Mouse (Mus musculus): ENCODE data around the gene Mog. TPM values are rescaled to one million over a fixed set of nuclear protein-coding genes. Genes with fewer than 3 reads are reported as not detected.

Mog gene
- polyA plus RNA-seq, 1 experiment from 2014 or later: 2.9 TPM

DNA sequence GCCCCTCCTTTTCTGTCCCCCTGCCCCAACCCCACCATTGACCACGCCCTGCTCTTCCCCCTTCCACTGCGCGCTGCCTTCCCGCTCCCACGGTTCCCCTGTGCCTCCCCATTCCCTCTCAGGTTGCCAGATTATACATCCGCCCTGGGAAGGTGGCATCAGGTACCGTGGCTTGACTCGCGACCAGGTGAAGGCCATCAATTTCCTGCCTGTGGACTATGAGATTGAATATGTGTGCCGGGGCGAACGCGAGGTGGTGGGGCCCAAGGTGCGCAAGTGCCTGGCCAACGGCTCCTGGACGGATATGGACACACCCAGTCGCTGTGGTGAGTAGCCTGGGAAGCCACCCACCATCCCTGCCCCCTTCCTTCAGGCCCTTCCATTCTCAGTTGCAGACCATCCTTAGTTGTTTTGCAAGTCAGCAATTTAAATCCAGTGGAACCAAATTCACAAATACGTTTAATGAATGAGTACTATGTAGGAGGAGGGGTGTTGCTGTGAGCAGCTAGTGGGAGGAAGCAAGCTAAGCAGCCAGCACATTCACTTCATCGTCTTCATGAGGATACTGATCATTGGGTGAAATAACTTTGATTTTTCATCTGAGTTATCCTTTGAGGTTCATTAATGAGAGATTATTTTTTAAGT lies 24.3 kb upstream of the Mog start:
- H3K27ac ChIP-seq (ENCODE audit: low read length): peak overlapping the region; percentile 94
- H3K4me3 ChIP-seq (replicated peaks; ENCODE audit: low read length): peak overlapping the region; percentile 89
- H3K36me3 ChIP-seq (ENCODE audit: control insufficient read depth, insufficient read depth): no peaks in the 10 kb centered on the region
- H3K4me2 ChIP-seq (ENCODE audit: low read length): peak overlapping the region; percentile 81
- 17% methylated on average over 19 of the region's 19 CpGs for WGBS
- no peaks in the 10 kb centered on the region for H3K9me3 ChIP-seq (ENCODE audit: control insufficient read depth, low read length)
- H3K27me3 ChIP-seq (replicated peaks; ENCODE audit: control insufficient read depth, insufficient read depth, low read length): no peaks in the 10 kb centered on the region
- no peak for ATAC-seq
- H3K9ac ChIP-seq (replicated peaks; ENCODE audit: low read depth, low read length): peak overlapping the region; percentile 98
- peaks cover 47% of the 10 kb centered on the region for H3K4me1 ChIP-seq (replicated peaks; ENCODE audit: control insufficient read depth, insufficient read depth, low read length)

DNA sequence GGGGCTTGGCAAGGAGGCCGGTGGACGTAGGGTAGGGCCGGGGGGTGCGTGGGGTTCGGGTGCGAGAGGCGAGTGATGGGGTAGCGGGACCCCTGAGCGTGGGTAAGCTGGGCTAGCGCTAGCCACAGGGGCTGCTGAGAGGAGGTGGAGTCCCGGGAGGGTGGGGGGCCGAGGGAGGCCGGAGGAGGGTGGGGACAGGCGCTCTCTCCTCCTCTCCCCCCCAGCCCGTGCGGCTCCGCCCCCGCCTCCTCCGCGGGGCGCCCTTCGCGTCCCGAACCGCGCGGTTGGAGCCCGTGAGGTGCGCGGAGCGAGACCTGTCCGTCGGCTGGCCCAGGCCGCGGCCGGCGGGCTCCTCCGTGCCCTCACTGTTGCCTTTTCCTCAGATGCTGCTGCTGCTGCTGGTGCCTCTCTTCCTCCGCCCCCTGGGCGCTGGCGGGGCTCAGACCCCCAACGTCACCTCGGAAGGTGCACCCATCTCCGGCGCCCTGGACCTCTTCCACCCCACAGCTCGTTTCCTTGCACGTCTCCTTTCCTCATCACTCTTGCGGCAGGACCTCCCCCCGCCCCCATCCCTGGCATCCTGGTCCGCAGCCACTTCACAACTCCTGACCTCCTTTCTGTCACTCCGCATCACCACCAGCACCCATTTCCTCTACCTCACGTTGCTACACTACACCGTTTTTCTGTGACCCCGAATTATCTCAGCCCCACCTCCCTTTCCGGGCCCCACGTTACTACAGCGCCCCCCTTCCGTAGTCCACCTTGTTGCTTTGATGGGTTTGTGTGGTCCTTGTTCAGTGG lies 23.3 kb upstream of the Mog start:
- no peaks in the 10 kb centered on the region for H3K9me3 ChIP-seq (ENCODE audit: control insufficient read depth, low read length)
- no peaks in the 10 kb centered on the region for H3K27me3 ChIP-seq (replicated peaks; ENCODE audit: control insufficient read depth, insufficient read depth, low read length)
- H3K4me1 ChIP-seq (replicated peaks; ENCODE audit: control insufficient read depth, insufficient read depth, low read length): peaks cover 38% of the 10 kb centered on the region
- H3K4me3 ChIP-seq (replicated peaks; ENCODE audit: low read length): peak overlapping the region; percentile 89
- no peaks in the 10 kb centered on the region for H3K36me3 ChIP-seq (ENCODE audit: control insufficient read depth, insufficient read depth)
- H3K4me2 ChIP-seq (ENCODE audit: low read length): peak overlapping the region; percentile 81
- H3K27ac ChIP-seq (ENCODE audit: low read length): peak overlapping the region; percentile 94
- under 1% methylated on average over 53 of the region's 58 CpGs for WGBS
- H3K9ac ChIP-seq (replicated peaks; ENCODE audit: low read depth, low read length): peak overlapping the region; percentile 98
- peak; percentile 64 for ATAC-seq

DNA sequence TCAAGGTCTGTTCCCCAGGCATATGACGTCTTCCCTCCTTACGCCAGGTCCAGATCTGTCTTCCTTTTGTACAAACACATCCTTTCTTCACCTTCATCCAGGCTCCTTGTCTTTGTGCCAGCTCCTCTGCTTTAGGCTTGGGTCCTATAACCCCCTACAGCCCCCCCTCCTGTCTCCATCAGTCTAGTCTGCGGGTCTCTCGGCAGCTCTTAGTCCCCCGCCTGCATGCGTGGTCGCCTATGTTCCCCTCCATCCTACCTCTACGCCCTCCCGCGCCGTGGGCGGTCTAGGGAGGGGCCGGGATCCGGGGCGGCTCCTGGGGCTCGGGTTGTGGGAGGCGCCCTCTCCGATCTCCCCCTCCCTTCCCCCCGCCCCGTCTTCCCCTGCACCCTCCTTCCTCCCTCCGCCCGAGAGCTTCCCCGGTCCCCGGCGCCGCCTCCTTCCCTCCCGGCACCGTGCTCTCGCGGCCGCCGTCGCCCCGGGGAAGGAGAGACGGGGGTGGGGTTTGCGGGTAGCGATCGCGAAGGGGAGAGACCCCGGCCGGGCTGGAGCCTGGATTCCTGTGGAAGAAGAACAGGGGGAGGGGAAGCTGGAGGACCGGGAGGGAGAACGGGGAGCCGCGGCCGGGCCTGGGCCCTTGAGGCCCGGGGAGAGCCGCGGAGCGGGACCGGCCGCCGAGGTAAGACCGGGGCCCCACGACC lies 22.6 kb upstream of the Mog start, which contains the start of gene Gabbr1:
Gabbr1 (plus strand) TSS at position 356 of the 701 bp plus-strand sequence.
- H3K4me1 ChIP-seq (replicated peaks; ENCODE audit: control insufficient read depth, insufficient read depth, low read length): peaks cover 33% of the 10 kb centered on the region
- WGBS: under 1% methylated on average over 44 of the region's 55 CpGs

DNA sequence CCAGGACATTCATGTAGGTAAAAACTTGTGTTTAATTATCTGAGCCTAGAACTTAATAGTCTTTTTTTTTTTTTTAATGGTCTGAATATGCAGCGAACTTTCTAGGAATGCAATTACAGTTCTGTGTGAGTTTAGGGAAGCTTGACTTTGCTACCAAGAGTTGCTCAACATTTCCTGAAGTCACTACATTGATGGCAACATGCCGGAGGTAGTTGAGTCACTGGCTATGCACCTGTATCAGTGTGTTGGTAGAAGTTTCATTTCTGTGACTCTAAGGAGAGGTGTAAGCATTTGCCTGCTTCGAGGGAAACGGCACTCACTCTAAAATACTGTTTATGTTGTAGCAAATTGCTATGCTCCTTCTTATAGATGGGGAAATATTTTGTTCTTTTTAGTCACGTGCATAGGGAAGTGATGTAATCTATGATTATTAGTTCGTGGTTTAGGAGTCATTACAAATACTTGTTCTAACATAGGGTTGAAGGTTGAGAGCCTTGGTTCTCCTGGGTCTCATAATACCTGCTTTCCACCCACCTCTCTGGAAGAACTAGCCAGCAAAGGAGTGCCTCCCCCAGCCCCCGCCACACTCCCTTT lies 21.6 kb upstream of the Mog start:
- 70% methylated on average over 7 of the region's 7 CpGs for WGBS
- ATAC-seq: no peak
- H3K27ac ChIP-seq (ENCODE audit: low read length): peak overlapping the region; percentile 94
- H3K9ac ChIP-seq (replicated peaks; ENCODE audit: low read depth, low read length): peak overlapping the region; percentile 98
- H3K4me3 ChIP-seq (replicated peaks; ENCODE audit: low read length): peak overlapping the region; percentile 89
- H3K27me3 ChIP-seq (replicated peaks; ENCODE audit: control insufficient read depth, insufficient read depth, low read length): no peaks in the 10 kb centered on the region
- H3K9me3 ChIP-seq (ENCODE audit: control insufficient read depth, low read length): no peaks in the 10 kb centered on the region
- peak overlapping the region; percentile 81 for H3K4me2 ChIP-seq (ENCODE audit: low read length)
- peaks cover 28% of the 10 kb centered on the region for H3K4me1 ChIP-seq (replicated peaks; ENCODE audit: control insufficient read depth, insufficient read depth, low read length)
- H3K36me3 ChIP-seq (ENCODE audit: control insufficient read depth, insufficient read depth): no peaks in the 10 kb centered on the region

More for the DNA sequence above, 22.6 kb upstream of the Mog start, which contains the start of gene Gabbr1:
- Histone ChIP-seq H3K9ac (replicated peaks; ENCODE audit: low read depth, low read length) (peak within 1 kb of the TSS; percentile 98), H3K36me3 (ENCODE audit: control insufficient read depth, insufficient read depth) (no peaks in the 10 kb centered on the region), H3K9me3 (ENCODE audit: control insufficient read depth, low read length) (no peaks in the 10 kb centered on the region), H3K4me3 (replicated peaks; ENCODE audit: low read length) (peak within 1 kb of the TSS; percentile 89), H3K4me2 (ENCODE audit: low read length) (peak within 1 kb of the TSS; percentile 81), H3K27ac (ENCODE audit: low read length) (peak within 1 kb of the TSS; percentile 94), H3K27me3 (replicated peaks; ENCODE audit: control insufficient read depth, insufficient read depth, low read length) (no peaks in the 10 kb centered on the region)
- ATAC-seq: peak; percentile 79

DNA sequence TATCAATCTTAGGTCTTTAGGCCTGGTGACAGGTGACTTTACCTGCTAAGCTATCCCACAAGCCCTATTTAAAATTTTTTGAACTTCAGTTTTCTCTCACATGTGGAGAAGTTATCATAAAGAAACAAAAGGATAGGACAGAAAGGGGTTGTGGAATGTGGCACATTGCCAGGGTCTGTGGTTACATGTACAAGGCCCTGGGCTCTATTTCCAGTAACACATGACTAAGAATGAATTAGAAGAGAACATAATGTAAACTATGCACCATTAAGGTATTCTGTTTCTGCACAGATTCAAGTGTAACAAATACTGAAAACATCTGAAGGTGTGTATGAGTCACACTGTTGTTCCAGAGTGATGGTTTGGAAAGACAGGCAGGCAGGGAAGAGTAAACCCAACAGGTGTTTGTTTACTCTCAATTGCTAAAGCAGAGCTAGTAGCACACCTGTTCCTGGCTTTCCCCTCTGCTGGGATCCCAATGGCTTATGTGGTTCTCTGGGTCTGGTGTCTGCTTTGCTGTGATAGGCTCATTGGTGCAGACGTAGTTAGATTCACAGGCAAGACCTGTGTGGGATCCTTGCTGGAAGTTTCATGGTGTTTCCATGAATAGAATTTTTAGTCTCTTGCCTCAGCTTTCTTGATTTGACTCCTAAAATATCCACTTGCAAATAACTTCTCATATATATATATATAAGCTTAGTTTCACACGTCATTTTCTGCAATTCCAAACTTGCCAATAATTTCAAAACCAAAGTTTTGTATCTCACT lies 16.1 kb upstream of the Mog start:
- no peaks in the 10 kb centered on the region for H3K4me1 ChIP-seq (replicated peaks; ENCODE audit: control insufficient read depth, insufficient read depth, low read length)
- H3K36me3 ChIP-seq (ENCODE audit: control insufficient read depth, insufficient read depth): no peaks in the 10 kb centered on the region
- no peak overlapping the region for H3K9ac ChIP-seq (replicated peaks; ENCODE audit: low read depth, low read length)
- H3K27me3 ChIP-seq (replicated peaks; ENCODE audit: control insufficient read depth, insufficient read depth, low read length): no peaks in the 10 kb centered on the region
- H3K27ac ChIP-seq (ENCODE audit: low read length): no peak overlapping the region
- no peak overlapping the region for H3K4me3 ChIP-seq (replicated peaks; ENCODE audit: low read length)
- 72% methylated on average over 2 of the region's 2 CpGs for WGBS
- no peak overlapping the region for H3K4me2 ChIP-seq (ENCODE audit: low read length)
- no peaks in the 10 kb centered on the region for H3K9me3 ChIP-seq (ENCODE audit: control insufficient read depth, low read length)
- no peak for ATAC-seq

DNA sequence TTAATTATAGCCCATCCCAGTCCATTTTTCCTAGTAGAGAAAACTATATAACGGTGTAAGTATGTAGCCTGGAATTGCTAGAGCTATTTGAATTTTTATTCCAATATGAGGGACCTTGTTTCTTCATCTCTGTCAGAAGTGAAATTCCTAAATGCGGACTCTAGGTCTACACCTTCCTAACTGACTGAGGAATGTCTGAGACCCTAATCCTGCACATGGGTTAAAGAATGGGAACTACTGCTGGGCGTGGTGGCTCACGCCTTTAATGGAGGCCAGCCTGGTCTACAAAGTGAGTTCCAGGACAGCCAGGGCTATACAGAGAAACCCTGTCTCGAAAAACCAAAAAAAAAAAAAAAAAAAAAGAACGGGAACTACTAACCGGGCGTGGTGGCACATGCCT lies 6.0 kb upstream of the Mog start:
- Histone ChIP-seq H3K9me3 (ENCODE audit: control insufficient read depth, low read length) (no peaks in the 10 kb centered on the region), H3K9ac (replicated peaks; ENCODE audit: low read depth, low read length) (peak overlapping the region; percentile 59), H3K4me3 (replicated peaks; ENCODE audit: low read length) (peak overlapping the region; percentile 50), H3K36me3 (ENCODE audit: control insufficient read depth, insufficient read depth) (no peaks in the 10 kb centered on the region), H3K4me1 (replicated peaks; ENCODE audit: control insufficient read depth, insufficient read depth, low read length) (peaks cover 4% of the 10 kb centered on the region; the same call in 1 of the 2 replicates), H3K4me2 (ENCODE audit: low read length) (peak overlapping the region; percentile 44), H3K27ac (ENCODE audit: low read length) (peak overlapping the region; percentile 98), H3K27me3 (replicated peaks; ENCODE audit: control insufficient read depth, insufficient read depth, low read length) (no peaks in the 10 kb centered on the region)
- WGBS: 59% methylated on average over 8 of the region's 8 CpGs
- peak; percentile 9; the same call in 1 of the 2 replicates for ATAC-seq

DNA sequence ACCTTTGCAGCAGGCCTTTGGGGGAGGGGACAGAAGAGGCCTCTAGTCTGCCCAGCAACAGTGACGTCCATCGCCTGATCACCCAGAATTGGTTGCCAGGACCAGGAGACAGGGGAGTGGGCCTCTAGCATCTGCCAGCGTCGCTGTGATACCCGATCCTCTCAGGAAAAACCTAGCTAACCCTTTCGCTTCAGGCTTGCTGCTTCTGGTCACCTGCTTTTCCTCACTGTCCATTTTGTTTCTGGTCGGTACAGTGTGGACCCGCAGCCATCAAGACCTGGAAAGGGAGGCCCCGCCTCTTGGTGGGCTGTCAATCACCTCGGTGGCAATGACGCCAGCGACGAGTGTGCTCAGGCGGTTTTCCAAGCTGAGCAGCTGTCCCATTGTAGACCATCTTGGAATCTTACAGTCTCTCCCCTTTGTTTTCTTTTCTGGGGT lies 5.5 kb upstream of the Mog start:
- Histone ChIP-seq H3K27ac (ENCODE audit: low read length) (peak overlapping the region; percentile 98), H3K36me3 (ENCODE audit: control insufficient read depth, insufficient read depth) (no peaks in the 10 kb centered on the region), H3K4me1 (replicated peaks; ENCODE audit: control insufficient read depth, insufficient read depth, low read length) (peaks cover 4% of the 10 kb centered on the region; the same call in 1 of the 2 replicates), H3K4me2 (ENCODE audit: low read length) (peak overlapping the region; percentile 44), H3K9me3 (ENCODE audit: control insufficient read depth, low read length) (no peaks in the 10 kb centered on the region), H3K4me3 (replicated peaks; ENCODE audit: low read length) (peak overlapping the region; percentile 50), H3K9ac (replicated peaks; ENCODE audit: low read depth, low read length) (peak overlapping the region; percentile 59), H3K27me3 (replicated peaks; ENCODE audit: control insufficient read depth, insufficient read depth, low read length) (no peaks in the 10 kb centered on the region)
- 0% methylated on average over 14 of the region's 14 CpGs for WGBS
- peak; percentile 98 for ATAC-seq

DNA sequence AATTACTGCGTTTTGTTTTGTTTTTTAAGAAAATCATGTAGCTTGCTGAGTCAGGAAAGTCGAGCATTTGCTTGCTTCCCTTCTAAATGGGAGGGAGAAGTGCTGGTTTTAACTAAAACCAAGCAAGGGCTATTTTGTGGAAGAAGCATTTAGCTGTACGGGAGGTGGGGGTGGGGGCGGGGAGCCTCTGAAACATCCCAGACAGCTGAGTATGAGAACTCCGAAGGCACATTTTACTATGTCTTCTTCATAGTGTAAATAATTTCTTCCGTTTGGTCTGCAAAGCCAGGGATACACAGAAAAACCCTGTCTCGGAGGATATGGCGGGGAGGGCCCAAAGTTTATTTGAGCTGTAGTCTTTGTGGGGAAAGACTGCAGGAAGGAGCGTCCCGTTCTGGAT lies 5.0 kb upstream of the Mog start:
- H3K4me3 ChIP-seq (replicated peaks; ENCODE audit: low read length): peak overlapping the region; percentile 50
- H3K9me3 ChIP-seq (ENCODE audit: control insufficient read depth, low read length): no peaks in the 10 kb centered on the region
- WGBS: 3% methylated on average over 10 of the region's 10 CpGs
- peak; percentile 18 for ATAC-seq
- no peaks in the 10 kb centered on the region for H3K36me3 ChIP-seq (ENCODE audit: control insufficient read depth, insufficient read depth)
- peak overlapping the region; percentile 59 for H3K9ac ChIP-seq (replicated peaks; ENCODE audit: low read depth, low read length)
- H3K4me1 ChIP-seq (replicated peaks; ENCODE audit: control insufficient read depth, insufficient read depth, low read length): peaks cover 4% of the 10 kb centered on the region; the same call in 1 of the 2 replicates
- H3K27ac ChIP-seq (ENCODE audit: low read length): peak overlapping the region; percentile 98
- H3K27me3 ChIP-seq (replicated peaks; ENCODE audit: control insufficient read depth, insufficient read depth, low read length): no peaks in the 10 kb centered on the region
- peak overlapping the region; percentile 44 for H3K4me2 ChIP-seq (ENCODE audit: low read length)
